Mouse (Mus musculus) myocyte (in vitro differentiated cells): ENCODE data around the gene Dysf.

Source experiments
- CEBPB ChIP-seq: IDR thresholded peaks from 2 replicates; pipeline ENCODE4 v1.6.1; 2011; ENCODE audit warnings: mild to moderate bottlenecking, moderate library complexity; ENCODE audit not compliant: poor library complexity, insufficient read depth, severe bottlenecking
- E2F4 ChIP-seq: IDR thresholded peaks from one replicate; pipeline ENCODE4 v1.6.1; 2011; ENCODE audit warnings: mild to moderate bottlenecking, control low read depth, moderate library complexity; ENCODE audit not compliant: insufficient read depth
- MAX ChIP-seq: IDR thresholded peaks from one replicate; pipeline ENCODE4 v1.6.1; 2011; ENCODE audit warnings: low read depth, mild to moderate bottlenecking, control low read depth
- MYOD1 ChIP-seq, 3 experiments: IDR thresholded peaks; one replicate each; pipeline ENCODE4 v1.6.1; 2011; ENCODE audit warnings: control low read depth in 2 of 3, low read depth in 2 of 3, mild to moderate bottlenecking in 2 of 3, moderate library complexity in 1 of 3; ENCODE audit not compliant: insufficient read length in 2 of 3, control insufficient read depth in 1 of 3
- POLR2A ChIP-seq: IDR thresholded peaks from one replicate; pipeline ENCODE4 v1.6.1; 2011; ENCODE audit warnings: low read depth, mild to moderate bottlenecking, control low read depth, moderate library complexity; ENCODE audit not compliant: insufficient read length
- POLR2AphosphoS2 ChIP-seq: IDR thresholded peaks from one replicate; pipeline ENCODE4 v1.6.1; 2011; ENCODE audit warnings: low read depth, control low read depth; ENCODE audit not compliant: insufficient read length
- REST ChIP-seq: IDR thresholded peaks from one replicate; pipeline ENCODE4 v1.6.1; 2011; ENCODE audit warnings: mild to moderate bottlenecking, control low read depth, moderate library complexity; ENCODE audit not compliant: insufficient read depth, insufficient read length
- SRF ChIP-seq: IDR thresholded peaks from one replicate; pipeline ENCODE4 v1.6.1; 2011; ENCODE audit warnings: low read depth; ENCODE audit not compliant: control insufficient read depth, insufficient read length
- TCF12 ChIP-seq: IDR thresholded peaks from one replicate; pipeline ENCODE4 v1.6.1; 2011; ENCODE audit warnings: mild to moderate bottlenecking, control low read depth; ENCODE audit not compliant: poor library complexity, insufficient read depth, severe bottlenecking
- TCF3 ChIP-seq: IDR thresholded peaks from one replicate; pipeline ENCODE4 v1.6.1; 2011; ENCODE audit warnings: low read depth, control low read depth; ENCODE audit not compliant: insufficient read length
- USF1 ChIP-seq: IDR thresholded peaks from one replicate; pipeline ENCODE4 v1.6.1; 2011; ENCODE audit warnings: low read depth, mild to moderate bottlenecking, control low read depth, moderate library complexity

- TF ChIP-seq POLR2A, result no peak
- TF ChIP-seq MYOD1 (IDR thresholded peaks at IDR 0.05; ENCODE audit: control insufficient read depth in 1 of 3, insufficient read length in 2 of 3, low read depth in 2 of 3), result no peak
- TF ChIP-seq SRF, result no peak
- TF ChIP-seq MAX, result no peak
- TF ChIP-seq REST, result no peak
- no peak for TF ChIP-seq TCF12
- TF ChIP-seq USF1, result no peak
- TF ChIP-seq POLR2AphosphoS2, result no peak
- no peak for TF ChIP-seq TCF3
- TF ChIP-seq CEBPB, result no peak
- no peak for TF ChIP-seq E2F4
Measured at GRCm38 (mm10) chr6:84094536-84094935, 86.1 kb downstream of the Dysf start.
